Mouse (Mus musculus) liver, embryonic 16.5 days (tissue): ENCODE measurements at regions not wholly inside any gene's neighbourhood (a gene's known extent, or its start where the extent isn't known, plus 50 kb on each side); places are given as distances from the start of the nearest gene placed in this dataset.

Experiments used
- ATAC-seq: fragments of 200-750 bp; cut with Nextera tagmentation; 2 replicates; pipeline ENCODE4 v1.8.0; 2017; ENCODE audit warnings: low read depth, mild to moderate bottlenecking, moderate number of reproducible peaks, moderate library complexity
- H3K27ac ChIP-seq: fragments of 300-500 bp; sonication (generic); 2 replicates; pipeline ENCODE4 v1.5.1; 2014; ENCODE audit warnings: mild to moderate bottlenecking, low read length
- H3K27me3 ChIP-seq: fragments of 300-500 bp; sonication (generic); 2 replicates; pipeline ENCODE4 v1.6.1; 2014; ENCODE audit warnings: low read depth, low read length, mixed read lengths; ENCODE audit not compliant: control insufficient read depth, insufficient read depth
- H3K36me3 ChIP-seq: fragments of 300-500 bp; sonication (generic); 2 replicates; pipeline ENCODE4 v1.6.1; 2014; ENCODE audit warnings: mild to moderate bottlenecking; ENCODE audit not compliant: control insufficient read depth, insufficient read depth
- H3K4me1 ChIP-seq: fragments of 300-500 bp; sonication (generic); 2 replicates; pipeline ENCODE4 v1.6.1; 2014; ENCODE audit warnings: low read depth, low read length, mixed read lengths; ENCODE audit not compliant: control insufficient read depth
- H3K4me2 ChIP-seq: fragments of 300-500 bp; sonication (generic); 2 replicates; pipeline ENCODE4 v1.6.1; 2014; ENCODE audit warnings: low read depth, low read length, mixed read lengths
- H3K4me3 ChIP-seq: fragments of 300-500 bp; sonication (generic); 2 replicates; pipeline ENCODE4 v1.5.1; 2014; ENCODE audit warnings: low read depth, mild to moderate bottlenecking, low read length
- H3K9ac ChIP-seq: fragments of 300-500 bp; sonication (generic); 2 replicates; pipeline ENCODE4 v1.6.1; 2014; ENCODE audit warnings: low read depth, low read length
- H3K9me3 ChIP-seq: fragments of 300-500 bp; sonication (generic); replicated peaks from 2 replicates; pipeline ENCODE4 v1.6.1; 2016; ENCODE audit warnings: low read length; ENCODE audit not compliant: control insufficient read depth
- WGBS: fragments of 180-500 bp; shearing (Covaris S2); extraction: QIAGEN DNeasy Blood & Tissue Kit; methylation state at CpG from one replicate; pipeline ENCODE4 v1.1.7; 2014; ENCODE audit not compliant: insufficient replicate concordance; 5-methylcytosine and 5-hydroxymethylcytosine counted together

DNA sequence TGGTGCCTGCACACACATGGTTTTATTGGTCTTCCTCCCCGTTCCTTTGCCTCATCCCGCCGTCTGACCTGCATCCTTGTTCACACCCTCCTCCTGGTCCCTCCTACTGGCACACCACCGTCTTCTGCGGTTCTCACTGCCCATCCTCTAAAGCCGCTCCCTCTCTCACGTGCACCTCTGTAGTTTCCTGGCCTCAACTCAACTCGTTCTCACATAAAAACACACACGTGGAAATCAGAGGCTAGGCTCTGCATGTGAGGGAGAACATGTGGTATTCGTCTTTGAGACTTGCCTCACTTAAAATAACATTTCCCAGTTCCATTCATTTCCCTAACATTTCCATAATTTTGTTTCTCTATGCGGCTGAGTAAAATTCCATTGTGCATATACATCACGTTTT lies 69.5 kb downstream of the Aldh8a1 start:
- no peak overlapping the region for H3K4me3 ChIP-seq
- 58% methylated on average over 12 of the region's 12 CpGs for WGBS
- no peak overlapping the region for H3K9ac ChIP-seq
- H3K9me3 ChIP-seq: no peaks in the 10 kb centered on the region
- H3K4me2 ChIP-seq: no peak overlapping the region
- no peak overlapping the region for H3K27ac ChIP-seq
- H3K27me3 ChIP-seq: no peaks in the 10 kb centered on the region
- H3K4me1 ChIP-seq: no peaks in the 10 kb centered on the region; the same call in none of the 2 replicates
- ATAC-seq: no peak
- no peaks in the 10 kb centered on the region for H3K36me3 ChIP-seq

DNA sequence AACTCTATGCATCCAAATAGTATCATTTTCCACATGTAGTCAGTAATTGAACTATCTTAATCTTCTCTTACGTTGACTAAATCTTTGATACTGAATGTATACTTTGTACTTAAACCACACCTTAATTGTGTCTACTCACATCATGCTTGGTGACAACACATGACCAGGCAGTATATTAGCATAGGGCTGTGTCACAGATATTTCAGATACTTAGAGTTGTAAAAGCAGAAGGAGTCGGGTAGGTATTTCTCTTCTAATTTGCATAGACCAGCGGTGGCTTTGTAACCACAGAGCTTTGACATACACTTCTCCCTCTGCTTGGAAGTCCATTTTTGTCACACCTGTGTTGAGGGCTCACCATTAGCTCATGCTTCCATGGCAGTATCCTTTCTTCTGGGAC lies 71.0 kb downstream of the Aldh8a1 start:
- no peak for ATAC-seq
- WGBS: 49% methylated on average over 3 of the region's 3 CpGs

DNA sequence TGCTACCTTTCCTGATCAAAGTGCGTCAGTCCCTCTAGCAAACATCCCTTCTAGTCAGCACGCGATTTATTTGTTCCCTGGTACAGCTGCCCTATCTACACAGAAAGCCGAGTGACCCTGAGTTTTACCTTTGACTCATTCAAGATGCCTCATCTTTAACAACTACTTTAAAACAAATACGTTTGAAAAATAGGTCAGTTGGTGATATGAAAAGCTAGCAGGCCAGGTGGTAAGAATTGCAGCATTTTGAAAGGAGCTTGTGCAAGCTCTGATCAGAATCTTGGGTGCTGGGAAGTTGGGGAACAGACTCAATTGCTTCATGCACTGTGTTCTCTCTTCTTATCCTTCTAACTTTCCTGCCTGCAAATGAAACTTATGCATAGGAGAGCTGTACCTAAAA lies 71.9 kb downstream of the Aldh8a1 start:
- ATAC-seq: no peak
- H3K4me2 ChIP-seq: no peak overlapping the region
- H3K27ac ChIP-seq: no peak overlapping the region
- no peaks in the 10 kb centered on the region for H3K36me3 ChIP-seq
- no peak overlapping the region for H3K4me3 ChIP-seq
- no peaks in the 10 kb centered on the region; the same call in none of the 2 replicates for H3K4me1 ChIP-seq
- H3K9me3 ChIP-seq: no peaks in the 10 kb centered on the region
- WGBS: 48% methylated on average over 5 of the region's 5 CpGs
- H3K27me3 ChIP-seq: no peaks in the 10 kb centered on the region
- H3K9ac ChIP-seq: no peak overlapping the region

More for the DNA sequence above, 71.0 kb downstream of the Aldh8a1 start:
- Histone ChIP-seq H3K36me3 (no peaks in the 10 kb centered on the region), H3K27ac (no peak overlapping the region), H3K9me3 (no peaks in the 10 kb centered on the region), H3K4me3 (no peak overlapping the region), H3K4me2 (no peak overlapping the region), H3K27me3 (no peaks in the 10 kb centered on the region), H3K9ac (no peak overlapping the region), H3K4me1 (no peaks in the 10 kb centered on the region; the same call in none of the 2 replicates)

DNA sequence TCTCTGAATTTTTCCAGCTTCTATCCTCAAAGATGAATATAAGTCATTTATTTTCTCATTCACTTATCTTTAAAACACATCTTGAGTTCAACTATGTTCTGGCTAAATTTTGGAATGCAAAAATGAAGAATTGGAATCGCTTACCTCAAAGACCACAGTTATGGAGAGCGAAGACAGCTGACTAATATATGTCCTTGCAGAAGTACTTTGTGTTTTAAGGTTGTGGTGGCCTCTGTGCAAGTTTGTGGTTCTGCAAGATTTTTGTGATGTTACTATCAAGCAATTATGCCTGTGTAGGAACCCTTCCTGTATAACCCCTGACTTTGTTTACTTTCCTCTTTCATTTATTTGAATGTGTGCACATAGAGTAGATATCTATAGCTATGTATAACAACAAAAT lies 75.5 kb downstream of the Aldh8a1 start:
- Histone ChIP-seq H3K27me3 (no peaks in the 10 kb centered on the region), H3K4me3 (no peak overlapping the region), H3K9me3 (no peaks in the 10 kb centered on the region), H3K4me1 (no peaks in the 10 kb centered on the region; the same call in none of the 2 replicates), H3K27ac (no peak overlapping the region), H3K4me2 (no peak overlapping the region), H3K9ac (no peak overlapping the region), H3K36me3 (no peaks in the 10 kb centered on the region)
- 64% methylated on average over 2 of the region's 2 CpGs for WGBS
- no peak for ATAC-seq

DNA sequence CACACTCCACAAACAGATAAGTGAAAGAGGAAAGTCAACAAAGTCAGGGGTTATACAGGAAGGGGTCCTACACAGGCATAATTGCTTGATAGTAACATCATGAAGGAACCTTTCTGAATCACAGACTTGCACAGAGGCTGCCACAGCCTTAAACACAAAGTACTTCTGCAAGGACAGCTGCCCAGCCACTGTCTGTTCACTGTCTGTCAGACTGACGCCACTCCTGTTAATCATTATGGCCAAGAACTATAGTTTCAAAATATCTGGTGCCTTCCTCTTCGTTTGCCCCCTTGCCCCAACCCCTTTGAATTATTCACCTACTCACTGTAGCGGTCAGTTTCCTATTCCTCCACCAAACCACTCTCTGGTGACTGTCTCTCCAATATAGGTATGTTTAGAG lies 76.4 kb downstream of the Aldh8a1 start:
- Histone ChIP-seq H3K9me3 (no peaks in the 10 kb centered on the region), H3K27me3 (no peaks in the 10 kb centered on the region), H3K4me3 (no peak overlapping the region), H3K36me3 (no peaks in the 10 kb centered on the region), H3K9ac (no peak overlapping the region), H3K4me1 (no peaks in the 10 kb centered on the region; the same call in none of the 2 replicates), H3K27ac (peak overlapping the region; percentile 69), H3K4me2 (no peak overlapping the region)
- peak; percentile 59 for ATAC-seq
- WGBS: 52% methylated on average over 3 of the region's 3 CpGs

- H3K4me2 ChIP-seq: no peak overlapping the region
- H3K27ac ChIP-seq: peak overlapping the region; percentile 69
- H3K9me3 ChIP-seq: no peaks in the 10 kb centered on the region
- no peaks in the 10 kb centered on the region for H3K27me3 ChIP-seq
- no peak overlapping the region for H3K4me3 ChIP-seq
- 63% methylated on average over 5 of the region's 5 CpGs for WGBS
- H3K36me3 ChIP-seq: no peaks in the 10 kb centered on the region
- H3K4me1 ChIP-seq: no peaks in the 10 kb centered on the region; the same call in 1 of the 2 replicates
- H3K9ac ChIP-seq: no peak overlapping the region
- ATAC-seq: no peak
Observed at GRCm38 (mm10) chr10:21454153-21454552, 77.1 kb downstream of the Aldh8a1 start.

GRCm38 (mm10) chr10:21454757-21455156 lies 77.7 kb downstream of the Aldh8a1 start:
- Histone ChIP-seq H3K9ac (no peak overlapping the region), H3K9me3 (no peaks in the 10 kb centered on the region), H3K4me3 (no peak overlapping the region), H3K27me3 (no peaks in the 10 kb centered on the region), H3K4me1 (no peaks in the 10 kb centered on the region; the same call in 1 of the 2 replicates), H3K27ac (no peak overlapping the region), H3K36me3 (no peaks in the 10 kb centered on the region), H3K4me2 (no peak overlapping the region)
- ATAC-seq: no peak
- 84% methylated on average over 16 of the region's 16 CpGs for whole genome bisulfite sequencing

- Histone ChIP-seq H3K27ac (no peak overlapping the region), H3K36me3 (no peaks in the 10 kb centered on the region), H3K27me3 (no peaks in the 10 kb centered on the region), H3K4me2 (no peak overlapping the region), H3K4me1 (no peaks in the 10 kb centered on the region; the same call in 1 of the 2 replicates), H3K9ac (no peak overlapping the region), H3K9me3 (no peaks in the 10 kb centered on the region), H3K4me3 (no peak overlapping the region)
- WGBS: 63% methylated on average over 5 of the region's 5 CpGs
- ATAC-seq: no peak
Observed at GRCm38 (mm10) chr10:21455863-21456262, 78.8 kb downstream of the Aldh8a1 start.

- no peaks in the 10 kb centered on the region for H3K9me3 ChIP-seq
- no peak for ATAC-seq
- no peak overlapping the region for H3K9ac ChIP-seq
- H3K27ac ChIP-seq: no peak overlapping the region
- H3K27me3 ChIP-seq: no peaks in the 10 kb centered on the region
- 44% methylated on average over 3 of the region's 3 CpGs for WGBS
- H3K4me2 ChIP-seq: no peak overlapping the region
- no peaks in the 10 kb centered on the region; the same call in 1 of the 2 replicates for H3K4me1 ChIP-seq
- no peak overlapping the region for H3K4me3 ChIP-seq
- no peaks in the 10 kb centered on the region for H3K36me3 ChIP-seq
Observed at GRCm38 (mm10) chr10:21456359-21456758, 79.3 kb downstream of the Aldh8a1 start.
